Mouse (Mus musculus): ENCODE measurements around the gene Arl5b. TPM values are rescaled to one million over a fixed set of nuclear protein-coding genes. Genes with fewer than 3 reads are reported as not detected.

Arl5b gene
- polyA plus RNA-seq, 1 experiment from 2014 or later: 24.4 TPM

DNA sequence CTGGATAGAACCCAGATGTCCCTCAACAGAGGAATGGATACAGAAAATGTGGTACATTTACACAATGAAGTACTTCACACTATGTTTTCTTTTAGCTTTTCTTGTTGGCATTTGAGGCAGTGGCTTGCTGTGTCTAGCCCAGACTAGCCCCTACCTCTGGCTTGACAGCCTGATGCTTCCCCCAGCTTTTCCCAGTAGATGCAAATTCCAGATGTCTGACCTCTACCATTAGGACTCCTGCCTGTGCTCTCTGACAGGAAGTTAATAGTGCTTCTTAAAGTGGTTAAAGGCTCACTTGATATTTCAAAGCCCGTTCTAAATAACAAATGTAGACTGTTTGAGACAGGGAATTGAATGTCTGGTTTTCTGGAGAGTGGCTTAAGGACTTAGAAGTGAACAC is 14.6 kb downstream of the Arl5b start:
- no peaks in the 10 kb centered on the region for H3K9me3 ChIP-seq
- no peak for ATAC-seq (ENCODE audit: insufficient read depth, low FRiP score, low read depth)
- 33% methylated on average over 1 of the region's 1 CpGs for WGBS
- H3K36me3 ChIP-seq: no peaks in the 10 kb centered on the region
- H3K27me3 ChIP-seq (replicated peaks): no peaks in the 10 kb centered on the region
- no peak overlapping the region for H3K4me2 ChIP-seq
- no peak overlapping the region for H3K9ac ChIP-seq
- H3K4me3 ChIP-seq (replicated peaks): no peak overlapping the region
- H3K27ac ChIP-seq: no peak overlapping the region
- no peaks in the 10 kb centered on the region for H3K4me1 ChIP-seq

DNA sequence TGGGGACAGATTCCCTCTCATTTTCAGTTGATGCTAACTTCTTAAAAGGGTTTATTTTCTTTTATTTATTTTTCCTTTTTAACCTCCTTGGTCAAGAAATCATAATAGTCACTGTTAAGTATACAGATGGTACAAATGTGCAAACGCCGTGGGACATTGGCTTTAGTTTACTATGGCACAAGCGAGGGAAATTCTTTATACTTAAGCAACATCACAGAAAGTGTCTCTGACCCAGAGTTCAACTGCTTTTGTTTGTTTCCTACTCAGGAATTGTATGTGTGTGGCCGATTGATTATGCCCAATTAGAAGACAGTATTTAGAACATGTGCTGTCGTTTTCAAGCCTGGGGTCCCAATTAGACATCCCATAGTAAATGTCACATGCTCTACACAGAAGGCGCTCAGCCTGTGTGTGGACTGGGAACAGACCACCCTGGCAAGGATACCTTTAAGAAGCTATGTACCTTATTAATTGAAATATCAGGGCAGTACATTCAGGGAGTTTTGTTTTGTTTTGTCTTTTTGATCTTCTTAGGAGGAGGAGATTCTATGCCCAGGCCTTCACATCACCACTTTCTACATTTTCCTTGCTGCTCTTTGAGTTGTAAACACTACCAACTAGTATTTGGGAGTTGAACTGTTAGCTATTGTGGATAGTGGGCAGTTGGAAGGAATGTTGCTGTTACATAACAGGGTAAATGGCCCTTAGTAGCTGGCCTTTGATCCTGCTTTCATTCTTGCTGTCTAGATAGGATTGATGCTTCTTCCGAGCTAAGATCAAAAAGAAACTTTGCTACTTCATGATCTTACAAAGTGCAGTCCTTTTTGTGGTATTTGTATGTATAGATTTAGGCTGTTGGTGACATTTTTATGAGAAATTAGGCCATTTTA is 15.4 kb downstream of the Arl5b start:
- no peak overlapping the region for H3K4me3 ChIP-seq (replicated peaks)
- no peak overlapping the region for H3K4me2 ChIP-seq
- H3K27ac ChIP-seq: no peak overlapping the region
- no peaks in the 10 kb centered on the region for H3K9me3 ChIP-seq
- no peak overlapping the region for H3K9ac ChIP-seq
- no peaks in the 10 kb centered on the region for H3K36me3 ChIP-seq
- 63% methylated on average over 7 of the region's 7 CpGs for WGBS
- no peaks in the 10 kb centered on the region for H3K27me3 ChIP-seq (replicated peaks)
- no peaks in the 10 kb centered on the region for H3K4me1 ChIP-seq
- ATAC-seq (ENCODE audit: insufficient read depth, low FRiP score, low read depth): no peak

DNA sequence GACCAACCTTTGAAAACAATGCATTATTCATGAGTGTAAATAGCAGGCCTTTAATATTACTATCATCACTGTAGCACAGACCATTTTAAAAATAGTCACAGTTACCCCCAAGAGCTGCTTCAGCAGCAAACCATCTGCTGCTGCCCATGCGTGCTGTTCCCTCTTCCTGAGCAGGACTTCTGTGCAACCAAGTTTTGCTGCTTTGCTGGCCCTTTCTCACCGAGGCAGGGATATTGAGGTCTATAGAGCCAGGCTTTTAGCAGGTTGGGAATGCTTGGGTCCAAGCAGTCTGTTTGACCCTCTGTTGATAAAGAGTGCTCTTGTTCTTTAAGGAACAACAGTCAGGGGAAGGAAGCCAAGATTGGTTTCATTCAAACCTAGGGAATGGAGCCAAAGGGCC is 16.3 kb downstream of the Arl5b start:
- no peaks in the 10 kb centered on the region for H3K27me3 ChIP-seq (replicated peaks)
- ATAC-seq (ENCODE audit: insufficient read depth, low FRiP score, low read depth): no peak
- WGBS: 83% methylated on average over 2 of the region's 2 CpGs
- H3K27ac ChIP-seq: no peak overlapping the region
- no peak overlapping the region for H3K4me3 ChIP-seq (replicated peaks)
- H3K36me3 ChIP-seq: no peaks in the 10 kb centered on the region; the same call in 1 of the 2 replicates
- H3K9me3 ChIP-seq: no peaks in the 10 kb centered on the region
- no peak overlapping the region for H3K9ac ChIP-seq
- no peak overlapping the region for H3K4me2 ChIP-seq
- no peaks in the 10 kb centered on the region for H3K4me1 ChIP-seq

DNA sequence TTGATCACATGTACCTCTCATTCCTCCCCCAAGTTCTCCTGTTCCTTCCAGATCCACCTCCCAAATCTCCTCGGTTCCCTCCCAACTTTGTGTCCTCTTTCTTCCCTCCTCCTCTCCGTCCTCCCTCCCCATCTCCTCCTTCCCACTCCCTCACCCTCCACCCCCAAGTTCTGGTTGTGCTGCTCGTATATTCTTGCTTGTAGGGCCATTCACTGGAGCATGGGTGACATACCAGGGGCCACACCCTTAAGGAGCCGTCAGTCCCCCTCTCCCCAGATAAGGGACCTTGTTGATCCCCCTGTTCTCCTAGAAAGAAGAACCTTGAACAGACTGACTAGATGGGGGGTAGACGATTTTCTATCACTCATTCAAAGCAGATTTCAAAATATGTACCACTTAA is 17.9 kb downstream of the Arl5b start:
- Histone ChIP-seq H3K27ac (no peak overlapping the region), H3K4me1 (no peaks in the 10 kb centered on the region), H3K4me3 (replicated peaks) (no peak overlapping the region), H3K36me3 (peaks cover 6% of the 10 kb centered on the region), H3K4me2 (no peak overlapping the region), H3K9ac (no peak overlapping the region), H3K27me3 (replicated peaks) (no peaks in the 10 kb centered on the region), H3K9me3 (no peaks in the 10 kb centered on the region)
- no peak for ATAC-seq (ENCODE audit: insufficient read depth, low FRiP score, low read depth)
- WGBS: 69% methylated on average over 5 of the region's 5 CpGs

DNA sequence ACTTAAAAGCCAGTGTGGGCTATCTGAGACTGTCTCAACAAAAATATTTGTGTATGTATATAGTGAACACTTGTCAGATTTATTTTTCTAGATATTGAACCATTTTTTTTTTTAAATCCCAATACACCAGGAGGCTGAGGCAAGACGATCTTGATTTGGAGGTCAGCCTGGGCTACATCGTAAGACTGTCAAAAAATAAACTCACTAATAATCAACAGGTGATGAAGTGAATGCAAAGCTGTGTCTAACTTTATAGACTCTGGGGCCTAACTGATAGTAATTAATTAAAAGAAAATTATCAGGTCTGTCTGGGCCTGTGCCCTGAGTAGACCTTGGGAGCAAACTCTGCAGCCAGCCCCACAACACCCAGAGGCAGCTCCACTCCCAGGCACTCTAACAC is 34.5 kb downstream of the Arl5b start:
- H3K4me3 ChIP-seq (replicated peaks): no peak overlapping the region
- H3K4me1 ChIP-seq: no peaks in the 10 kb centered on the region
- H3K9me3 ChIP-seq: no peaks in the 10 kb centered on the region
- 92% methylated on average over 2 of the region's 2 CpGs for WGBS
- no peak overlapping the region for H3K4me2 ChIP-seq
- peaks cover 4% of the 10 kb centered on the region; the same call in 1 of the 2 replicates for H3K36me3 ChIP-seq
- no peak overlapping the region for H3K9ac ChIP-seq
- no peak for ATAC-seq (ENCODE audit: insufficient read depth, low FRiP score, low read depth)
- H3K27me3 ChIP-seq (replicated peaks): no peaks in the 10 kb centered on the region
- no peak overlapping the region for H3K27ac ChIP-seq

DNA sequence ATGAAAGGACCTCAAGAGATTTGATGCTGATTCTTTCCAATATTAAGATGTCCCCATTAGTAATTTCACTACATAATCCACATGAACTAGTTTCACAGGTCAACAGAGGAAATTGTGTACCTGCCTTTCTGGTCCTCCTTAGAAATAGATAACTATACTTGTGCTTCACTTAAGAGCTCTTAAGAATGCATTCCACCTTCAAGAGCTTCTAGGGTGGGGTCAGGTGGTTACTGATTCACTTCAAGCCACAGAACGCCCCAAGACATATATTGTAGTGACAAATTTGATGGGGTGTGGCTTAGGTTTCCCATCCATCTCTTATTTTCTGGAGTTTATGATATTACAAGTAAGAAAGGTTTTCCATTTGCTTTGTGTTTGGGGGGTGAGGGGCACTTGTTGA is 38.1 kb downstream of the Arl5b start:
- no peak for ATAC-seq (ENCODE audit: insufficient read depth, low FRiP score, low read depth)
- WGBS: 76% methylated on average over 1 of the region's 1 CpGs
- Histone ChIP-seq H3K4me3 (replicated peaks) (no peak overlapping the region), H3K4me2 (no peak overlapping the region), H3K36me3 (peaks cover 4% of the 10 kb centered on the region; the same call in 1 of the 2 replicates), H3K27me3 (replicated peaks) (no peaks in the 10 kb centered on the region), H3K9ac (no peak overlapping the region), H3K27ac (no peak overlapping the region), H3K9me3 (no peaks in the 10 kb centered on the region), H3K4me1 (no peaks in the 10 kb centered on the region)

DNA sequence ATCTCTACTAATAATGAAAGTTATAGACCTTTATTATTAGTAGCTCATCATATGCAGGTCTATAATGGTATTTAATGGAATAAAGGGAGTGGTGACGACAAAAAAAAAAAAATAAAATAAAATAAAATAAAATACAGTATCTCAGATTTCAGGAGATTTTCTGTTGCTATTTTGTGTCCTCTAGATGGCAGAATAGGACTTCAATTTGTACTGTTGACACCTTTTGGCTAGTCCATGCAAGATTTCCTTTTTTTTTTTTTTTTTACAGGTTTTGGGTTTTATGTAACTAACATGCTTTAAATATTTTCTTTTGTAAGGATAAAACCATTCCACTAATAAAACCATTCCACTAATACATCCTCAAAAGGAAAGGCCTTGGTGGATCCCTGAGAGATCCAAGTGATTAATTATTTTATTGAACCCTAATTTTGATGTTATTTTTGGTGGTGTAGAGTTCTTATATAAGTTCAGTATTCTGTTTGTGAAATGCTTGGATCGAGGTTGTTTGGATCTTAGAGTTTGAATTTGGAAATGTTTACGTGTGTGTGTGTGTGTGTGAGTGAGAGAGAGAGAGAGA is 47.4 kb downstream of the Arl5b start:
- no peak for ATAC-seq (ENCODE audit: insufficient read depth, low FRiP score, low read depth)
- no peak overlapping the region for H3K4me3 ChIP-seq (replicated peaks)
- no peak overlapping the region for H3K4me2 ChIP-seq
- H3K36me3 ChIP-seq: no peaks in the 10 kb centered on the region
- no peaks in the 10 kb centered on the region for H3K9me3 ChIP-seq
- H3K27me3 ChIP-seq (replicated peaks): no peaks in the 10 kb centered on the region
- no peaks in the 10 kb centered on the region for H3K4me1 ChIP-seq
- H3K27ac ChIP-seq: no peak overlapping the region
- no peak overlapping the region for H3K9ac ChIP-seq
- 58% methylated on average over 3 of the region's 3 CpGs for WGBS

DNA sequence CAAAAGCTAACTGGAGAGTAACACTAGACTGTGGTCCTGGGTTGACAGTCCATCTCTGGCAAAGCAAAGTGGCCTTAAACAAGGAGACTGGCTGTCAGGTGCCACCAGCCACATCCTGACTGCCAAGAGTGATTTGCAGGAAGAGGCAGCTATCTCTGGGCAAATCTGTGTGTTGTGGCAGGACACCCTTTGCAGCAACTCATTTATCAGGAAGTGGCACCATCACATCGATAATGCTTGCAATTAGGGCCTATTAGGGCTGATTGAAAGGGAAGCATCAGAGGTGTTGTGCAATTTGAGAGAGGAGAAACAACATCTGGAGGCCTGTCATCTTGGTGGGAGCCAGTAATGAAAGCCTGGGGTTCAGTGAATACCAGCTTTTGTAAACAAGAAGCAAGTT is 55.2 kb downstream of the Arl5b start:
- WGBS: 49% methylated on average over 1 of the region's 1 CpGs
- Histone ChIP-seq H3K36me3 (no peaks in the 10 kb centered on the region), H3K9me3 (no peaks in the 10 kb centered on the region), H3K4me1 (no peaks in the 10 kb centered on the region), H3K27ac (no peak overlapping the region), H3K4me2 (no peak overlapping the region), H3K4me3 (replicated peaks) (no peak overlapping the region), H3K27me3 (replicated peaks) (no peaks in the 10 kb centered on the region), H3K9ac (no peak overlapping the region)
- ATAC-seq (ENCODE audit: insufficient read depth, low FRiP score, low read depth): no peak

DNA sequence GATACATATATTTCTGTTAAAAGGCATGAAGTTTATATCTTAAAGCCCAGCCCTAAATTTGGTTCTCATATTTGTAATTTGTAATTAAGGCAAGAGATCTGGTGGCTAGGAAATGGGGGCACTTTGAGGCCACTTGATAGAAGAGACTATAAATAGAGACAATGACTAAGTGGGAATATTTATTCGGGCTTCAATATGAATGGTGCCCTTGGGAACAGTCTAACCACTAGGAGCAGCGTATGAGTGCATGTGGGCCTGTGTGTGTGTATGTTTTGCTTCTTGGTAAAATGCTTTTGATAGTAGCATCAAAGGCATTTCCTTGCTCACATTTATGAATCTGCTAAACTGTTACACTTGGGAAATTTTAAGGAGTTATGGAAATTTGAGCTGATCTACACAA is 62.1 kb downstream of the Arl5b start:
- no peak for ATAC-seq (ENCODE audit: insufficient read depth, low FRiP score, low read depth)
- no peak overlapping the region for H3K4me3 ChIP-seq (replicated peaks)
- H3K27ac ChIP-seq: no peak overlapping the region
- H3K36me3 ChIP-seq: no peaks in the 10 kb centered on the region
- H3K27me3 ChIP-seq (replicated peaks): no peaks in the 10 kb centered on the region
- no peaks in the 10 kb centered on the region for H3K9me3 ChIP-seq
- 61% methylated on average over 2 of the region's 2 CpGs for WGBS
- no peaks in the 10 kb centered on the region for H3K4me1 ChIP-seq
- H3K9ac ChIP-seq: no peak overlapping the region
- H3K4me2 ChIP-seq: no peak overlapping the region

DNA sequence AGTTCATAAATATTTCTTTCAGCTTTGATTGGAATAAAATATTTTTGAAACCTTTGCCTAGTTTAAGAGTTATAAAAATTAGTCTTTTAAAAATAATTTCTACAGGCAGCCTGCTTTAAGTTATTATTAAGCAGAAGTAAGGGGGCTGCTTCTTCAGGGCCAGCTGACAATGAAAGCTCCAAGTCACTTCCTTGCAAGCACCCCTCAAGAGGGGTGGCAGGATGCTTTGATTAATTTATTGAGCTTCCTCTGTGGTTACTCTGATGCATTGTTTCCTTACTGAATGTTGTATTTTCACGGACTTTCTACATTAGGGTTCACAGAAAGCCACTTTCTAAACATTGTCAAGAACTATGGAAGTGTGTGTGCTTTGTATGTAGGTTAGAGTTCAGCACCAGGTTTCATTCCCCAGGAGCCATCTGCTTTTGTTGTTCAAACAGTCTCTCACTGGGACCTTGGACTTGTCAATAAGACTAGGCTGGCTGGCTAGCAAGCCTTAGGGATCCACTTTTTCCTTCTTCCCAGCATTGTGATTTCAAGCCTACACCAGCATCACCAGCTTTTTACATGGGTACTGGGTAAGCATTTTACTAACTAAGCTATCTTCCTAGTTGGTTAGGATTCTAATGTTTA is 62.7 kb downstream of the Arl5b start:
- ATAC-seq (ENCODE audit: insufficient read depth, low FRiP score, low read depth): no peak
- no peak overlapping the region for H3K4me2 ChIP-seq
- no peaks in the 10 kb centered on the region for H3K27me3 ChIP-seq (replicated peaks)
- H3K9me3 ChIP-seq: no peaks in the 10 kb centered on the region
- no peaks in the 10 kb centered on the region for H3K36me3 ChIP-seq
- no peak overlapping the region for H3K9ac ChIP-seq
- H3K4me1 ChIP-seq: no peaks in the 10 kb centered on the region
- H3K27ac ChIP-seq: no peak overlapping the region
- WGBS: 47% methylated on average over 1 of the region's 1 CpGs
- H3K4me3 ChIP-seq (replicated peaks): no peak overlapping the region

DNA sequence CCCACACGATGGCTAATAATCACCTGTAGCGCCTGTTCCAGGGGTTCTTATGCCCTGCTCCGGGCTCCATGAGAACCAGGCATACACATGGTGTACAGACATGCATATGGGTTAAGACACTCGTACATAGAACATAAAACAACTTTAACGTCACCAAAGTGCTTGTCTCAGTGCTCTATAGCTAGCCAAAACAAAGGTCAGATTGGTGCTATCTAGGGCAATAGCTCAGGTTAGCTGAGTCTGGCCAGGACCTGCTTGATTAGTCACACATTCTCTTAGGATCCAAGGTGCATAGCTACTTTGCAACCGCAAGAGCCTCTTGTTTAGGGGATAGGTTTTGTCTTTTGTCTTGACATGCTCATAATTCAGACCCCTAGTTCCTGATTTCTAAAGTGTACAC is 63.5 kb downstream of the Arl5b start:
- H3K27me3 ChIP-seq (replicated peaks): no peaks in the 10 kb centered on the region
- no peak overlapping the region for H3K4me3 ChIP-seq (replicated peaks)
- no peaks in the 10 kb centered on the region for H3K9me3 ChIP-seq
- 85% methylated on average over 6 of the region's 6 CpGs for WGBS
- H3K36me3 ChIP-seq: no peaks in the 10 kb centered on the region
- no peak overlapping the region for H3K9ac ChIP-seq
- ATAC-seq (ENCODE audit: insufficient read depth, low FRiP score, low read depth): no peak
- no peak overlapping the region for H3K4me2 ChIP-seq
- no peaks in the 10 kb centered on the region for H3K4me1 ChIP-seq
- H3K27ac ChIP-seq: no peak overlapping the region

DNA sequence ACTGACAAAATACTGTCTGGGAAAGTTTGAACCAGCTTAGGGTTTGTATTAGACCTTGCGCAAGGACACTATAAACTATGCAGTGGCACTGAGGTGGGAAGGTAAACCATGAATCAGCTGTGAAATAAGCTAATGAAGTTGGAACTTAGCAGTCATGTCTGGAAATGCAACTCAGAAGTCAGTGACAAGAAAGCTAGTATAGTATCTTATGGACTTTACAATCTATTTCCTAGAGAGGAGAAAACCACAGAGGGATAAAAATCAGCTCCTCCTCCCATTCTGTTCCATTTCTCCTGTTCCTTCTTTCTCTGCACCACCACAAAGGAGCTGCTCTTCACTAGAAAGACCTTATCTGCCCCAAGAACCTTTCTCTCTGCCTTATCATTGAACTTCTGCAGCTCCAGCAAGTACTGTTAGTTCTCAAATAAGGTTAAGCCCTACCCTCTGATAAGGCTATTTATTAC is 72.1 kb downstream of the Arl5b start:
- peak; percentile 86 for ATAC-seq (ENCODE audit: insufficient read depth, low FRiP score, low read depth)

More for the DNA sequence above, 72.1 kb downstream of the Arl5b start:
- Histone ChIP-seq H3K4me3 (replicated peaks) (no peak overlapping the region), H3K27ac (no peak overlapping the region), H3K27me3 (replicated peaks) (no peaks in the 10 kb centered on the region), H3K9me3 (no peaks in the 10 kb centered on the region), H3K9ac (no peak overlapping the region), H3K36me3 (no peaks in the 10 kb centered on the region), H3K4me1 (no peaks in the 10 kb centered on the region), H3K4me2 (no peak overlapping the region)
- WGBS: 93% methylated on average over 1 of the region's 1 CpGs

Data from stomach, embryonic 15.5 days (tissue).